Mouse (Mus musculus): Measurements from ENCODE around the gene Adgrl3.

GRCm38 (mm10) chr5:81593396-81593995 lies 573.6 kb downstream of the Adgrl3 start:
- TF ChIP-seq CTCF (IDR thresholded peaks at IDR 0.05; ENCODE audit: low read depth) (no peak), EP300 (optimal IDR thresholded peaks at IDR 0.05) (no peak)

Data from stomach, postnatal 0 days (tissue).